In genomic region chr7:80558572-80558971, GRCm38 (mm10) we compare ENCODE assay signal across 15 mouse cellular contexts. TPM values are rescaled to one million over a fixed set of nuclear protein-coding genes. Genes with fewer than 3 reads are reported as not detected.
A peak's percentile ranks its signal among the peaks of the same experiment; 100 is the strongest.
DNase-seq lines count a peak whose midpoint lies in the region; ATAC-seq and TF ChIP-seq lines count a peak whose summit lies in the region.
"Had no signal": no experiment of that assay in that cellular context is flagged by ENCODE, and none has a peak within 500 bp of the region (broad histone marks: within the 10 kb centered on the region; RNA-seq: fewer than 3 reads in every experiment).

No protein-coding gene starts in this region.

- peak; percentile 52 for DNase-seq in kidney, postnatal 0 days (ENCODE audit: low spot score)
- DNase-seq in kidney, adult 9 months = no peak
- DNase-seq in stomach, postnatal 0 days (ENCODE audit: low spot score) = no peak
- DNase-seq in layer of hippocampus, postnatal 25 days (ENCODE audit: extremely low spot score in 1 of 2, low spot score in 1 of 2) = no peak
- DNase-seq in cerebellum, postnatal 25 days = no peak
- DNase-seq: adrenal gland, postnatal 10 days; cerebellum, adult 11-12 months; cerebellum, adult 9-11 months; gastrocnemius, postnatal 36 days; heart, adult 11 months had no signal

- no peaks in the 10 kb centered on the region for H3K9me3 ChIP-seq in kidney, postnatal 0 days (replicated peaks; ENCODE audit: low read length)
- H3K9me3 ChIP-seq in stomach, embryonic 14.5 days (ENCODE audit: control insufficient read depth, low read depth, low read length) = no peaks in the 10 kb centered on the region
- no peaks in the 10 kb centered on the region for H3K9me3 ChIP-seq in stomach, postnatal 0 days (ENCODE audit: control insufficient read depth, low read length)
- H3K9me3 ChIP-seq in stomach, embryonic 16.5 days (replicated peaks; ENCODE audit: control insufficient read depth, low read length) = no peaks in the 10 kb centered on the region
- H3K9me3 ChIP-seq: forebrain, embryonic 15.5 days; hindbrain, embryonic 13.5 days had no signal

- no peak for TF ChIP-seq CTCF in kidney, postnatal 0 days (IDR thresholded peaks at IDR 0.05; ENCODE audit: low read depth)
- TF ChIP-seq CTCF in stomach, postnatal 0 days (IDR thresholded peaks at IDR 0.05; ENCODE audit: low read depth) = no peak

- no peaks in the 10 kb centered on the region for H3K36me3 ChIP-seq in kidney, postnatal 0 days (ENCODE audit: insufficient read depth, low read length)
- H3K36me3 ChIP-seq in stomach, embryonic 14.5 days (ENCODE audit: control insufficient read depth, insufficient read depth, low read length) = no peaks in the 10 kb centered on the region
- no peaks in the 10 kb centered on the region for H3K36me3 ChIP-seq in stomach, postnatal 0 days (ENCODE audit: control insufficient read depth, insufficient read depth, low read length)
- H3K36me3 ChIP-seq in stomach, embryonic 16.5 days (ENCODE audit: control insufficient read depth, insufficient read depth, low read length) = no peaks in the 10 kb centered on the region
- H3K36me3 ChIP-seq: forebrain, embryonic 15.5 days; hindbrain, embryonic 13.5 days had no signal

- ATAC-seq in kidney, postnatal 0 days (replicated peaks; ENCODE audit: low FRiP score, low read depth) = no peak
- peak; percentile 66; the same call in 1 of the 2 replicates for ATAC-seq in stomach, embryonic 14.5 days (ENCODE audit: insufficient number of reproducible peaks, insufficient read depth, low FRiP score, low read depth)
- no peak for ATAC-seq in stomach, postnatal 0 days (ENCODE audit: low FRiP score, low TSS enrichment)
- peak; percentile 71; the same call in 1 of the 2 replicates for ATAC-seq in stomach, embryonic 16.5 days (ENCODE audit: insufficient read depth, low FRiP score)
- ATAC-seq: forebrain, embryonic 15.5 days; hindbrain, postnatal 0 days had no signal

- no peak overlapping the region for H3K4me2 ChIP-seq in kidney, postnatal 0 days (ENCODE audit: low read length)
- no peak overlapping the region for H3K4me2 ChIP-seq in stomach, embryonic 14.5 days (replicated peaks; ENCODE audit: low read depth, low read length)
- H3K4me2 ChIP-seq in stomach, postnatal 0 days (replicated peaks; ENCODE audit: low read depth) = no peak overlapping the region
- H3K4me2 ChIP-seq in stomach, embryonic 16.5 days (ENCODE audit: low read depth, low read length) = no peak overlapping the region
- H3K4me2 ChIP-seq: forebrain, embryonic 15.5 days; hindbrain, embryonic 13.5 days had no signal

- H3K4me3 ChIP-seq in kidney, postnatal 0 days (replicated peaks; ENCODE audit: low read depth, low read length) = no peak overlapping the region
- H3K4me3 ChIP-seq in stomach, embryonic 14.5 days (ENCODE audit: low read depth, low read length) = no peak overlapping the region
- H3K4me3 ChIP-seq in stomach, postnatal 0 days (ENCODE audit: low read depth, low read length) = no peak overlapping the region
- H3K4me3 ChIP-seq in stomach, embryonic 16.5 days (replicated peaks; ENCODE audit: low read length) = no peak overlapping the region
- H3K4me3 ChIP-seq: forebrain, embryonic 15.5 days; hindbrain, embryonic 13.5 days had no signal

- 47% methylated on average over 5 of the region's 5 CpGs for WGBS in kidney, postnatal 0 days
- WGBS in stomach, embryonic 14.5 days = 46% methylated on average over 5 of the region's 5 CpGs
- WGBS in stomach, postnatal 0 days = 40% methylated on average over 5 of the region's 5 CpGs
- 45% methylated on average over 5 of the region's 5 CpGs for WGBS in stomach, embryonic 16.5 days

- no peak overlapping the region for H3K9ac ChIP-seq in kidney, postnatal 0 days (ENCODE audit: low read depth, low read length)
- no peak overlapping the region for H3K9ac ChIP-seq in stomach, embryonic 14.5 days (replicated peaks; ENCODE audit: low read depth, low read length)
- H3K9ac ChIP-seq in stomach, postnatal 0 days (ENCODE audit: low read length) = no peak overlapping the region
- H3K9ac ChIP-seq in stomach, embryonic 16.5 days (ENCODE audit: low read length) = no peak overlapping the region
- H3K9ac ChIP-seq: forebrain, embryonic 15.5 days; hindbrain, embryonic 13.5 days had no signal

- H3K4me1 ChIP-seq in kidney, postnatal 0 days (replicated peaks; ENCODE audit: insufficient read depth, low read length) = no peaks in the 10 kb centered on the region
- H3K4me1 ChIP-seq in stomach, embryonic 14.5 days (ENCODE audit: control insufficient read depth, insufficient read depth, low read length) = 0 out of 2 replicates have a peak, but pooled peaks cover 3% of the 10 kb centered on the region
- H3K4me1 ChIP-seq in stomach, postnatal 0 days (replicated peaks; ENCODE audit: control insufficient read depth, insufficient read depth) = no peaks in the 10 kb centered on the region
- H3K4me1 ChIP-seq in stomach, embryonic 16.5 days (ENCODE audit: control insufficient read depth, insufficient read depth, low read length) = peaks cover 15% of the 10 kb centered on the region; the same call in 1 of the 2 replicates
- H3K4me1 ChIP-seq: forebrain, embryonic 15.5 days; hindbrain, embryonic 13.5 days had no signal

- no peak for TF ChIP-seq EP300 in stomach, postnatal 0 days (optimal IDR thresholded peaks at IDR 0.05)

- H3K27ac ChIP-seq in kidney, postnatal 0 days = no peak overlapping the region
- H3K27ac ChIP-seq in stomach, embryonic 14.5 days (ENCODE audit: low read length) = no peak overlapping the region
- no peak overlapping the region for H3K27ac ChIP-seq in stomach, postnatal 0 days (replicated peaks)
- peak overlapping the region; percentile 48; the same call in 1 of the 2 replicates for H3K27ac ChIP-seq in stomach, embryonic 16.5 days (ENCODE audit: low read length)
- H3K27ac ChIP-seq: forebrain, embryonic 15.5 days; hindbrain, embryonic 13.5 days; hindbrain, postnatal 0 days had no signal

- H3K27me3 ChIP-seq in kidney, postnatal 0 days (ENCODE audit: insufficient read depth, low read length) = no peaks in the 10 kb centered on the region
- no peaks in the 10 kb centered on the region for H3K27me3 ChIP-seq in stomach, embryonic 14.5 days (ENCODE audit: control insufficient read depth, insufficient read depth, low read length)
- no peaks in the 10 kb centered on the region for H3K27me3 ChIP-seq in stomach, postnatal 0 days (ENCODE audit: control insufficient read depth, insufficient read depth, low read length)
- H3K27me3 ChIP-seq in stomach, embryonic 16.5 days (ENCODE audit: control insufficient read depth, insufficient read depth, low read length) = no peaks in the 10 kb centered on the region
- H3K27me3 ChIP-seq: forebrain, embryonic 15.5 days; hindbrain, embryonic 13.5 days had no signal

RNA-seq across cellular contexts. Expression of gene Blm, which starts 23.7 kb away (rescaled TPM):
- 6.7 and 8.5 TPM in 2 replicates for polyA plus RNA-seq in kidney, postnatal 0 days (2015; fragmentation: Nextera tagmentation; extraction: Ambion mirVana)
- polyA plus RNA-seq in stomach, embryonic 14.5 days (2014; fragmentation: Nextera tagmentation; extraction: Ambion mirVana) = 24.0 and 26.2 TPM in 2 replicates
- polyA plus RNA-seq in stomach, postnatal 0 days (2015; fragmentation: Nextera tagmentation; extraction: Ambion mirVana) = 3.2 TPM in 2 replicates
- 13.2 and 13.8 TPM in 2 replicates for polyA plus RNA-seq in stomach, embryonic 16.5 days (2015; fragmentation: Nextera tagmentation; extraction: Ambion mirVana)
- 1 to 10 TPM; 3.8 to 5.0 TPM for total RNA-seq in layer of hippocampus, postnatal 25 days (2021)

Comparison
In these comparisons a context has a peak if more than half of its experiments do, and no peak if none do; other contexts are left out.
1. ATAC-seq: peak in stomach, embryonic 14.5 days (single experiment) and stomach, embryonic 16.5 days (single experiment); none in kidney, postnatal 0 days (single experiment) and stomach, postnatal 0 days (single experiment).